Comparison of ENCODE assay signal across 8 mouse cellular contexts in the genomic region with DNA sequence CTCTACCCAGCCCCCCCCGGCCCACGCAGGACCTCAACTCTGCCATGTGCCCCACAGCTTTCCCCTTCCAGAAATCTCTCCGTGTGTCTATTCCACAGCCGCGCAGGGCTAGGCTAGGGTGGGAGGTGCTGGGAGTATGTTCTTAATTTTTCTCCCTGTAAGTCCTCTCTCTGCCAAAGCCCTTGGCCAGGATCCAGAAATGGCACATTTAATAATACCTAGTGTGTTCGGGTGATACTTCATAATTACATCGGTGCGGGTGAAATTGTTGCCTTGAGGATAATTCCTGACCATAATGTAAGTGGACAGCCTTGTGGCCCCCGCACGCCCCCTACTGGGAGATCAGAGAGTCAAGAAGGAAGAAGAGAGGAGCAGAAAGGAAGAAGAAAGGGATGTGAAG.
A peak's percentile ranks its signal among the peaks of the same experiment; 100 is the strongest.
DNase-seq lines count a peak whose midpoint lies in the region; ATAC-seq and TF ChIP-seq lines count a peak whose summit lies in the region.

No protein-coding gene starts in this region.

- no peak overlapping the region for H3K4me2 ChIP-seq in heart, embryonic 11.5 days

- no peaks in the 10 kb centered on the region for H3K36me3 ChIP-seq in heart, embryonic 11.5 days (ENCODE audit: control insufficient read depth, insufficient read depth, low read length)

- 49% methylated on average over 10 of the region's 10 CpGs for WGBS in heart, embryonic 11.5 days (ENCODE audit: insufficient replicate concordance)

- no peak for ATAC-seq in heart, embryonic 11.5 days (replicated peaks; ENCODE audit: insufficient number of reproducible peaks, low FRiP score, low TSS enrichment)
- no peak for ATAC-seq in erythroid progenitor cell, adult 5-6 weeks (replicated peaks; ENCODE audit: low FRiP score, poor library complexity, severe bottlenecking)

- intact Hi-C loops in gastrocnemius, postnatal 14 days (cut with DNase I; ENCODE audit: low total_unique reads), result no loop called here
- intact Hi-C loops in left cerebral cortex, postnatal 14 days (cut with DNase I), result loop anchor here (5.0 to 10.0 kb wide), 2 partner anchors 87 to 160 kb away; no protein-coding TSS in a partner anchor

- H3K27ac ChIP-seq in heart, embryonic 11.5 days (ENCODE audit: low read depth, low read length), result no peak overlapping the region
- no peak overlapping the region for H3K27ac ChIP-seq in cortical plate, adult 2 months (ENCODE audit: insufficient read depth, low read length)

- no peak overlapping the region for H3K4me3 ChIP-seq in heart, embryonic 11.5 days (ENCODE audit: low read depth, low read length)
- no peak overlapping the region for H3K4me3 ChIP-seq in cortical plate, adult 2 months (ENCODE audit: insufficient read depth, low read length)

- TF ChIP-seq CTCF in cortical plate, adult 2 months (IDR thresholded peaks at IDR 0.05; ENCODE audit: extremely low read depth, insufficient read depth, low read length), result peak; percentile 58

- H3K9ac ChIP-seq in heart, embryonic 11.5 days (ENCODE audit: low read depth, low read length), result no peak overlapping the region

- peaks cover 10% of the 10 kb centered on the region; the same call in 1 of the 2 replicates for H3K4me1 ChIP-seq in heart, embryonic 11.5 days (ENCODE audit: control insufficient read depth, insufficient read depth, low read length)
- H3K4me1 ChIP-seq in cortical plate, adult 2 months (ENCODE audit: control insufficient read depth, insufficient read depth, low read length), result no peaks in the 10 kb centered on the region

- no peaks in the 10 kb centered on the region for H3K9me3 ChIP-seq in heart, embryonic 11.5 days (replicated peaks; ENCODE audit: control insufficient read depth, low read length)

- TF ChIP-seq POLR2A in cortical plate, adult 2 months (IDR thresholded peaks at IDR 0.05; ENCODE audit: extremely low read depth, insufficient read depth, low read length), result no peak

- DNase-seq in heart, adult 11 months, result peak; percentile 92
- DNase-seq in gastrocnemius, postnatal 14 days, result peak; percentile 59
- peak; percentile 66 for DNase-seq in kidney, adult 18-20 months
- DNase-seq in left cerebral cortex, postnatal 14 days (ENCODE audit: low spot score in 2 of 2), result peak; percentile 21 to 58
- peak; percentile 50 for DNase-seq in ovary, adult 18-20 months (ENCODE audit: low spot score)

- H3K27me3 ChIP-seq in heart, embryonic 11.5 days (ENCODE audit: control insufficient read depth, insufficient read depth, low read length), result no peaks in the 10 kb centered on the region

Comparison
In these comparisons a context has a peak if more than half of its experiments do, and no peak if none do; other contexts are left out.
1. DNase-seq: peak in every context shown above with its lines; median percentile 92 in heart, adult 11 months; 66 in kidney, adult 18-20 months; 59 in gastrocnemius, postnatal 14 days; 50 in ovary, adult 18-20 months; 40 in left cerebral cortex, postnatal 14 days.